Mouse (Mus musculus) kidney, postnatal 4 days (tissue): Measurements from ENCODE around the gene Rrh.
A peak's percentile ranks its signal among the peaks of the same experiment; 100 is the strongest.
"Not testable (repeated sequence)": the region's sequence is repeated elsewhere in the genome, so short reads cannot be mapped to it uniquely, and the experiment has no call there.

Experiments
- DNase-seq, 2 experiments: peaks; one replicate each; pipeline ENCODE4 v3.0.0; 2021; ENCODE audit warnings: mixed read lengths in 2 of 2

Rrh gene

GRCm38 (mm10) chr3:129781435-129781834, 41.0 kb downstream of the Rrh start:
- no peak for DNase-seq

DNA sequence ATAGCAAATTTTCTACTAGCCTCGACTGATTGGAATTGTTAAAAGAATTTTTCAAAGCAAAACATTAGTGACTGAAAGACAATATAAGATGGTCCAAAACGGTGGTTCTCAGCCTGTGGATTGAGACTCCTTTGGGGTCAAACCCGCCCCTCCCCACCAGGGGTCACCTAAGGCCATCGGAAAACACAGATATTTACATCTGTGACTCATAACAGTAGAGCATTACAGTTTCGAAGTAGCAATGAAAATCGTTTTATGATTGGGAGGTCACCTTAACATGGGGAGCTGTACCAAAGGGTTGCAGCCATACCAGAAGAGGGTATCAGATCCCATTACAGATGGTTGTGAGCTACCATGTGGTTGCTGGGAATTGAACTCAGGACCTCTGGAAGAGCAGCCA, 51.2 kb downstream of the Rrh start:
- DNase-seq, result no peak

GRCm38 (mm10) chr3:129766971-129767794, 55.2 kb downstream of the Rrh start:
- no peak for DNase-seq

DNA sequence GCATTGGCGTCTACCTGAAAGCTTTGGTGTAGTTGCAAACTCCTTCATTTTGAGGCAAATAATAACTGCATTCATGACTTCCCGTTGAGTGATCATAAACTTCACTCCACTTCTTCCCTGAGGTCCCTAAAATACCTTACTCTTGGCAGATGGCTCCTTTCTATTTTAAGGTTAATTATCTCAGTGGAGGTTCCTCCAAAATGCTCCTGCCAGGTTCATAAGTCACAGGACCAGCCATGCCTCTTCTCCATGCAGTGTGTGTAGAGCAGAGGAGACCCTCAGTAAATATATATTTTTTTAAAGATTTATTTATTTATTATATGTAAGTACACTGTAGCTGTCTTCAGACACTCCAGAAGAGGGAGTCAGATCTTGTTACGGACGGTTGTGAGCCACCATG, 56.3 kb downstream of the Rrh start:
- DNase-seq, result no peak

GRCm38 (mm10) chr3:129757599-129757998, 64.8 kb downstream of the Rrh start:
- not testable (repeated sequence) for DNase-seq

GRCm38 (mm10) chr3:129754650-129755604, 67.5 kb downstream of the Rrh start, which contains the start of gene Egf:
Gene Egf, minus strand, starts transcription at chr3:129755316.
- DNase-seq, result peak; percentile 31 to 35
